Mouse (Mus musculus) forebrain, embryonic 14.5 days (tissue): ENCODE measurements around the gene Rora. TPM values are rescaled to one million over a fixed set of nuclear protein-coding genes. Genes with fewer than 3 reads are reported as not detected.
A peak's percentile ranks its signal among the peaks of the same experiment; 100 is the strongest.

Experiments
- ATAC-seq: fragments of 200-750 bp; cut with Nextera tagmentation; 2 replicates; pipeline ENCODE4 v1.8.0; 2017; ENCODE audit warnings: mild to moderate bottlenecking, moderate library complexity
- DNase-seq: peaks from one replicate; pipeline ENCODE4 v3.0.0-alpha.2; 2015; ENCODE audit warnings: low spot score
- H3K27ac ChIP-seq: fragments of 300-500 bp; sonication (generic); 2 replicates; pipeline ENCODE4 v1.5.1; 2014; ENCODE audit warnings: low read depth, mild to moderate bottlenecking, control low read depth, low read length, moderate library complexity
- H3K27me3 ChIP-seq: fragments of 300-500 bp; sonication (generic); replicated peaks from 2 replicates; pipeline ENCODE4 v1.6.1; 2014; ENCODE audit warnings: low read length, control low read depth, mixed read lengths; ENCODE audit not compliant: control insufficient read depth, insufficient read depth
- H3K36me3 ChIP-seq: fragments of 300-500 bp; sonication (generic); 2 replicates; pipeline ENCODE4 v1.6.1; 2014; ENCODE audit warnings: low read length, control low read depth; ENCODE audit not compliant: control insufficient read depth, insufficient read depth
- H3K4me1 ChIP-seq: fragments of 300-500 bp; sonication (generic); 2 replicates; pipeline ENCODE4 v1.6.1; 2014; ENCODE audit warnings: antibody characterized with exemption, low read length, control low read depth; ENCODE audit not compliant: control insufficient read depth, insufficient read depth
- H3K4me2 ChIP-seq: fragments of 300-500 bp; sonication (generic); 2 replicates; pipeline ENCODE4 v1.6.1; 2014; ENCODE audit warnings: mild to moderate bottlenecking, control low read depth, low read length
- H3K4me3 ChIP-seq: fragments of 300-500 bp; sonication (generic); 2 replicates; pipeline ENCODE4 v1.5.1; 2014; ENCODE audit warnings: low read depth, low read length, control low read depth
- H3K9ac ChIP-seq: fragments of 300-500 bp; sonication (generic); 2 replicates; pipeline ENCODE4 v1.6.1; 2014; ENCODE audit warnings: mild to moderate bottlenecking, low read length, control low read depth, moderate library complexity
- H3K9me3 ChIP-seq: fragments of 300-500 bp; sonication (generic); replicated peaks from 2 replicates; pipeline ENCODE4 v1.6.1; 2016; ENCODE audit warnings: low read length, control low read depth, mixed read lengths; ENCODE audit not compliant: control insufficient read depth
- WGBS: fragments of 180-500 bp; shearing (Covaris S2); extraction: QIAGEN DNeasy Blood & Tissue Kit; methylation state at CpG from one replicate; pipeline ENCODE4 v1.1.7; 2014; 5-methylcytosine and 5-hydroxymethylcytosine counted together
- polyA plus RNA-seq: library from polyadenylated mRNA; unstranded; fragments of >200 nt; fragmentation: Nextera tagmentation; extraction: Ambion mirVana; gene quantifications from 2 replicates; pipeline ENCODE4 v1.2.1, GENCODE M21; 2014

Gene Rora
- polyA plus RNA-seq, 1 experiment from 2014 or later: 15.2 TPM

- DNase-seq: no peak
- Histone ChIP-seq H3K27ac (no peak overlapping the region), H3K4me1 (0 out of 2 replicates have a peak, but pooled peaks cover 4% of the 10 kb centered on the region), H3K36me3 (no peaks in the 10 kb centered on the region), H3K4me2 (no peak overlapping the region), H3K27me3 (no peaks in the 10 kb centered on the region), H3K9ac (no peak overlapping the region), H3K9me3 (no peaks in the 10 kb centered on the region), H3K4me3 (no peak overlapping the region)
- 86% methylated on average over 8 of the region's 8 CpGs for WGBS
- no peak for ATAC-seq
These were observed 133.2 kb downstream of the Rora start for GRCm38 (mm10) chr9:68786614-68787293.

- 51% methylated on average over 2 of the region's 2 CpGs for WGBS
These were observed 134.1 kb downstream of the Rora start for GRCm38 (mm10) chr9:68787665-68788064.

GRCm38 (mm10) chr9:68790922-68791321 lies 137.3 kb downstream of the Rora start:
- H3K4me3 ChIP-seq: no peak overlapping the region
- ATAC-seq: no peak
- DNase-seq: no peak
- H3K9ac ChIP-seq: no peak overlapping the region
- 79% methylated on average over 4 of the region's 4 CpGs for WGBS
- H3K27ac ChIP-seq: no peak overlapping the region
- H3K36me3 ChIP-seq: no peaks in the 10 kb centered on the region
- no peaks in the 10 kb centered on the region for H3K9me3 ChIP-seq
- no peaks in the 10 kb centered on the region for H3K27me3 ChIP-seq
- no peak overlapping the region for H3K4me2 ChIP-seq
- peaks cover 13% of the 10 kb centered on the region; the same call in 1 of the 2 replicates for H3K4me1 ChIP-seq

More at GRCm38 (mm10) chr9:68787665-68788064, 134.1 kb downstream of the Rora start:
- H3K9me3 ChIP-seq: no peaks in the 10 kb centered on the region
- no peak overlapping the region for H3K9ac ChIP-seq
- H3K4me1 ChIP-seq: peaks cover 10% of the 10 kb centered on the region; the same call in 1 of the 2 replicates
- DNase-seq (no peak), ATAC-seq (no peak)
- no peaks in the 10 kb centered on the region for H3K36me3 ChIP-seq
- no peaks in the 10 kb centered on the region for H3K27me3 ChIP-seq
- H3K4me2 ChIP-seq: no peak overlapping the region
- no peak overlapping the region for H3K27ac ChIP-seq
- H3K4me3 ChIP-seq: no peak overlapping the region

GRCm38 (mm10) chr9:68791982-68792540 lies 138.5 kb downstream of the Rora start:
- Histone ChIP-seq H3K4me2 (peak overlapping the region; percentile 47), H3K27ac (no peak overlapping the region), H3K36me3 (no peaks in the 10 kb centered on the region), H3K9ac (peak overlapping the region; percentile 35; the same call in 1 of the 2 replicates), H3K27me3 (no peaks in the 10 kb centered on the region), H3K9me3 (no peaks in the 10 kb centered on the region), H3K4me1 (peaks cover 13% of the 10 kb centered on the region; the same call in 1 of the 2 replicates), H3K4me3 (peak overlapping the region; percentile 13; the same call in 1 of the 2 replicates)
- DNase-seq (peak; percentile 80), ATAC-seq (peak; percentile 80)
- WGBS: 10% methylated on average over 16 of the region's 16 CpGs

GRCm38 (mm10) chr9:68795314-68795713 lies 141.7 kb downstream of the Rora start:
- Histone ChIP-seq H3K27ac (no peak overlapping the region), H3K9me3 (no peaks in the 10 kb centered on the region), H3K36me3 (no peaks in the 10 kb centered on the region), H3K9ac (no peak overlapping the region), H3K4me3 (no peak overlapping the region), H3K4me2 (no peak overlapping the region), H3K4me1 (peaks cover 9% of the 10 kb centered on the region; the same call in 1 of the 2 replicates), H3K27me3 (no peaks in the 10 kb centered on the region)
- DNase-seq: no peak
- ATAC-seq: no peak
- WGBS: 92% methylated on average over 13 of the region's 13 CpGs

- no peak for ATAC-seq
- Histone ChIP-seq H3K27me3 (no peaks in the 10 kb centered on the region), H3K9ac (no peak overlapping the region), H3K4me2 (no peak overlapping the region), H3K4me3 (no peak overlapping the region), H3K9me3 (no peaks in the 10 kb centered on the region), H3K36me3 (no peaks in the 10 kb centered on the region), H3K27ac (no peak overlapping the region), H3K4me1 (no peaks in the 10 kb centered on the region)
- WGBS: 83% methylated on average over 4 of the region's 4 CpGs
- DNase-seq: no peak
These were observed 144.6 kb downstream of the Rora start for GRCm38 (mm10) chr9:68798221-68798620.

- WGBS: 75% methylated on average over 6 of the region's 6 CpGs
- no peaks in the 10 kb centered on the region for H3K27me3 ChIP-seq
- no peaks in the 10 kb centered on the region for H3K9me3 ChIP-seq
- ATAC-seq (peak; percentile 79; the same call in 1 of the 2 replicates), DNase-seq (peak; percentile 77)
- no peak overlapping the region for H3K9ac ChIP-seq
- H3K4me3 ChIP-seq: no peak overlapping the region
- no peaks in the 10 kb centered on the region for H3K36me3 ChIP-seq
- H3K4me2 ChIP-seq: no peak overlapping the region
- no peak overlapping the region for H3K27ac ChIP-seq
- H3K4me1 ChIP-seq: no peaks in the 10 kb centered on the region
These were observed 145.5 kb downstream of the Rora start for GRCm38 (mm10) chr9:68799065-68799464.

- Histone ChIP-seq H3K9ac (no peak overlapping the region), H3K4me2 (no peak overlapping the region), H3K9me3 (no peaks in the 10 kb centered on the region), H3K27me3 (no peaks in the 10 kb centered on the region), H3K4me1 (no peaks in the 10 kb centered on the region), H3K36me3 (no peaks in the 10 kb centered on the region), H3K4me3 (no peak overlapping the region), H3K27ac (no peak overlapping the region)
- DNase-seq (no peak), ATAC-seq (no peak)
- 91% methylated on average over 6 of the region's 6 CpGs for WGBS
These were observed 150.6 kb downstream of the Rora start for GRCm38 (mm10) chr9:68804229-68804628.

- Histone ChIP-seq H3K4me2 (no peak overlapping the region), H3K9ac (no peak overlapping the region), H3K36me3 (no peaks in the 10 kb centered on the region), H3K27ac (no peak overlapping the region), H3K9me3 (no peaks in the 10 kb centered on the region), H3K4me1 (peaks cover 4% of the 10 kb centered on the region; the same call in 1 of the 2 replicates), H3K27me3 (no peaks in the 10 kb centered on the region), H3K4me3 (no peak overlapping the region)
- WGBS: 48% methylated on average over 5 of the region's 5 CpGs
- DNase-seq: peak; percentile 37
- no peak for ATAC-seq
These were observed 152.2 kb downstream of the Rora start for GRCm38 (mm10) chr9:68805776-68806175.
